Mouse (Mus musculus): ENCODE data around the gene Lrguk. TPM values are rescaled to one million over a fixed set of nuclear protein-coding genes. Genes with fewer than 3 reads are reported as not detected.

Gene Lrguk
- total RNA-seq, 2 experiments from 2014 or later, result 0.05 TPM; not detected in 1

DNA sequence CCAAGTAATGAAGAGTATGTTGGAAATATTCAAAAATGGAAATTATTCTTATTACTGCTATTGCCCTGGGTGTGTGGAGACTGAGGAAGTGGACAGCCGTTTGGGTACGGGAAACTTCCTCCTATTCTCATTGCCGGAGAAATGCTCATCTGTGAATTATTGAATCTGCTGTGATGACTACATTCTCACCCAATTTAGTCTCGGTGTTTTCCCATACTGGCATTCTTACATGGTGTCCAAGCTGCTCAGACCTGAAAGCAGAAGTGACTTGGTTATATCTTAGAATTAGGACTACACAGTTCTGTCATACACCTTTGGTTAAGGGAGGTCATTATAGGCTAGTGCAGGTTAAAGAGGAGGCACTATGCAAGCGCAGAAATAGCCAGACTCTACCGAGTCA lies 30.5 kb downstream of the Lrguk start:
- DNase-seq (ENCODE audit: low spot score), result no peak

DNA sequence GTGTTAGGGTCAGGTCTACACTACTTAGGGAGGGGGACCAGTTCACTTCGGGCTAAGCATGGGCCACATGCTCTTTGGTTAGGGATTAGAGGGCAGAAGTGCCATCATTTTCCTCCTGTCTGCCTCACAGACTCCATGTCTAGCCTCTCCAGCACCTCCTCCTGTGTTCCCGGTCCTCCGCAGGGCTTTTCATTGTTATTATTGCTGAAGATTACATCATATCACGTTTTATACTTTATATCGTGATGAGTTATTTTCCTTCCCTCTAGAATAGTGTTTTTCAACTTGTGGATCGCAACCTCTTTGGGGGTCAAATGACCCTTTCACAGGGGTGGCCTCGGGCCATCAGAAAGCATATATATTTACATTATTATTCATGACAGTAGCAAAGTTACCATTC lies 37.5 kb downstream of the Lrguk start:
- DNase-seq (ENCODE audit: low spot score), result no peak

DNA sequence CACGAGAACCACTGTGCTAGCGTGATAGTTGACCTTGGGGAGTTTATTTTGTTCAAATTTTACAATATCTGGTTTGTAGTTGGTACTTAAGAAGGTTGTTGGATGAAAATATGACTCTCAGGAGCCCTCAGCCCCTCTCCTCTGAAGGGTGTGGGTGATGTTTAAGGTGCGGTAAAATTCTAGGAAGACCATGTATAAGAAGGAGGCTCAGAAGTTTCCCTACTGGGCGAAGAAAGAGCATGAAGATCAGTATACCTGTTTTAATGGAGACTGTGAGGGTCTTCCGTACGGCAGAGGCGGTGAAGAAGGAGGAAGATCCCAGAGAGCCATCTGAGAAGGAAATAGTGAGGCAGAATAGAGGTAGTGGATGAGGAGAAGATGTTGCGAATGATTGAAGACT lies 38.0 kb downstream of the Lrguk start:
- DNase-seq (ENCODE audit: low spot score), result no peak

DNA sequence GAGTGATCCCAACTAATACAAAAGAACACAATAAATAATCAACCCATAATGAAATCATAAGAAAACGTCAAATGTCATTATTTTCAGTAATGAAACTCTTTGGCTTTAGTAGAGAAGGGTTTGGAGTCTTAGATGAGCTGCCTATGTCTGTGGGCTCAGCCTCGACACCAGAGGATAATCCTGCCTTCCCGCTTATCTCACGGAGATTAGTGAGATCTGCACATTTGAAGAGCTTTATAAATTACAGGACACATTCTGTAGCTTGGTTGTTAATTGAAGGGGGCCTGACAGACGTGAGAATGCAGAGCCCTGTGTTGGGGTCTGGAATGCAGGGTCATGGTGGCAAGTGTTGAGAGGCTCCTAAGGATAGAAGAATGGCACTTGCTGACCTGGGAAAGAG lies 42.7 kb downstream of the Lrguk start:
- DNase-seq (ENCODE audit: low spot score), result no peak

DNA sequence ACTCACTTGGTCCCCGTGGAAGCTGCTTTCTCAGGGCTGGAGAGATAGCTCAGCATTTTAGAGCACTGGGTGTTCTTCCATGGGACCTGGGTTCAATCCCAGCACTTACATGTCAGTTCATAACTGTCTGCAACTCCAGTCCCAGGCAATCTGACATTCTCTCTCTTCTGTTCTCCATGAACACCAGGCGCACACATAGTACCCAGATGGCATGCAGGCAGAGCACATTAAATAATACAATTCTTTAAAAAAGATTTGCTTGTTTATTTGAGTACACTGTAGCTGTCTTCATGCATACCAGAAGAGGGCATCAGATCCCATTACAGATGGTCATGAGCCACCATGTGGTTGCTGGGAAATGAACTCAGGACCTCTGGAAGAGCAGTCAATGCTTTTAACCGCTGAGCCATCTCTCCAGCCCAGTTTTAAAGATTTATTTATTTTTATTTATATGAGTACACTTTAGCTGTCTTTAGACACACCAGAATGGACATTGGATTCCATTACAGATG lies 44.7 kb downstream of the Lrguk start:
- DNase-seq (ENCODE audit: low spot score), result no peak

DNA sequence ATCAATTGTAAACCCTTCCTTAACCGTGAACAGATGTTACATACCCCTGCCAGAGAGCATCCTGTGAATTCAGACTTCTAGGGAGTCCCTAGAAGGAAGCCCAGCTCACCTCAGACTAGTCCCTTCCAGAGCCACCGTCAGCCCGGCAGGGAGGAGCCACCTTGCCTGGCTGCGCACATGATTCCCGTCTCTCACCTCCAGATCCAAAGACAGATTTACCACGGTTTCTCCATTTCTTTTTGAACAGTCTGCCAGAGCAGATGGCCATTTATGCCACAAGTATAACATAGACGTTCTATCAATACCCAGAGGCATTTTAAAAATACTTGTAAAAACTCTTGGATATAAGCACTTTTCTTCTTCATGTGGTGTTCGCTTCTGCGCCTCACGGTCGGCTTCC lies 46.3 kb downstream of the Lrguk start:
- no peak for DNase-seq (ENCODE audit: low spot score)

DNA sequence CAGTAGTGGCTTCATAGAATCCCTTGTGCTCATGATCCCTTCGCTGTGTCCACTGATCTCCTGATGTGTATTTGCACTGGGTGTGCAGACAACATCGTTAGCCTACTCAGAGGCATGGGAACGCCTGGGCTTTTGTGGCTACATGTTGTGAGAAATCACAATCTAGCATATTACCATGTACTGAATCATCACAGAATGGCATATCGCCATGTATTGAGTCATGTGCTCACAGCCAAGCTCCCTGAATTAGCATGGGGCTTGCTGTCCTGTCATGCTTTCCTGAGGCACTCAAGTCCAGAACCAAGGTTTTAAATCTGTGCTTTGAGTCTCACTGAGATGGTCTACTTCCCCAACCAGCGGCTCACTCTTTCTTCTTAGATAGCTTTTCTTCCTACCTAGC lies 54.2 kb downstream of the Lrguk start:
- DNase-seq (ENCODE audit: low spot score), result no peak

DNA sequence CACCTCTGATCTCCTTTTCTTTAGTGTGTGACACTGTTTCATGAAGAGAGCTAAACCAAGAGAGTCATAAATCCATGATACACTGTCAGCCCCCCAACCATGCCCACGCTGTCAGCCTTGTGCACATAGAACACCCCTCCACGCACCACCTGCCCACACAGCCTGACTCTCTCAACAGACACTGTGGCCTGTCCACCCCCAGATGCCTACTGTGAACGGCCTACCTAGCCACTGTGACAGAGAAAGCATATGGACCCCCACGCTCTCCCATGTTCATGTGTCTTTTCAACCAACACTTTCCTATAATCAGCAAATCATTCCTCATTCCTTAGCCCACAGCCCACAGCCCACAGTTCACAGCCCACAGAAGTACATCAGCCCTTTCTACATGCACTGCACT lies 58.5 kb downstream of the Lrguk start:
- DNase-seq (ENCODE audit: low spot score), result no peak

DNA sequence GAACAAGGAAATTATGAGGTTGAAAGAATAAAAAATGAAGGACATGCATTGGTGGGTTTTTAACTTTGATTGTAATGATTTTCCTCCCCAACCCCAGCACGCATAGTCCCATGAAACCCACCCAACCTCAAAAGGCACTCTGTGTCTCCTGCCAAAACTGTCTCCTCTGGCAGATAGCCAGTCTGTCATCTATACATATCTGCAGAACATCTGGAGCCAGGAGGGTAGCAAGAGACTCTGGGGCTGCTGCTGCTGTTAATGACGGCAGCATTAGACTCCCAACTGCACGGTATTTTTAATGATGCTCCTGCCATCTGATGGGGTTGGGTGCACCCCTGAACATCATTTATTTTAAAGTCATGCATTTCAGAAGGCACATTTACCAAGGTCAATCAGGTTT lies 59.7 kb downstream of the Lrguk start:
- no peak for DNase-seq (ENCODE audit: low spot score)

DNA sequence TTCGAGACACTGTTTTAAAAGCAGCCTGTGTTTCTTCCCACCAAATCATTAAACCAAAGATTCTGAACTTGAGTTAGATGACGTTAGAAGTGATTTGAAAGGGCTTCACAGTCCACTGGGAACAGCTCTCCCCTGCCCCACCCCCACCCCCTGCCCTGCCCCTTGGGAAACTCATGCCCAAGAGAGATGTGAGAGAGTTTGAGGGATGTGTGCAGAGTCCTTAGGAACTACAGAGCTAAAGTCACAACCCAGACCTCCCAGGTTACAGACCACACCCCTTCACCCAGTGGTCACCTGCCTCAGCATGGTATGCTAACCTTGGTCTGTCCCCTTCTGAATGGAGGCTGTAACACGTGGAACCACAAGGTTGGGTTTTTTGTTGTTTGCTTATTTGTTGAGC lies 62.3 kb downstream of the Lrguk start:
- no peak for DNase-seq (ENCODE audit: low spot score)

DNA sequence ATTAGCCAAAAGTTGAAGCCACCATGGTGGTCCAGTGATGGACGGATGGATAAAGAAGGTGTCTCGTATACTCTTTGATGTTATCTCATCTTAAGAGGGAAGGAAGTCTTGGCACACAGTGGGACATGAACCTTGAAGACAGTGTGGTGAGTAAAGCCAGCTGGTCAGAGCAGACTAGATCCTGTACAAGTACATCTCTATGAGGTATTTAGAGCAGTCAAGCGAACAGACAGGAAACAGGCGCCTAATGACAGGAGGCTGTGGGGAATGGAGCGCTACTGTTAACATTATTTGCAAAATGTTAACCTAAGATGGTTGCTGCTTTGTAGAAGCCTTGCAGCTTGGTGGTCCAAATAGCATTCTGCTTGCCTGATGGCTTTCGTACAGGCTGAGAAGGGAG lies 67.0 kb downstream of the Lrguk start:
- DNase-seq (ENCODE audit: low spot score), result no peak

DNA sequence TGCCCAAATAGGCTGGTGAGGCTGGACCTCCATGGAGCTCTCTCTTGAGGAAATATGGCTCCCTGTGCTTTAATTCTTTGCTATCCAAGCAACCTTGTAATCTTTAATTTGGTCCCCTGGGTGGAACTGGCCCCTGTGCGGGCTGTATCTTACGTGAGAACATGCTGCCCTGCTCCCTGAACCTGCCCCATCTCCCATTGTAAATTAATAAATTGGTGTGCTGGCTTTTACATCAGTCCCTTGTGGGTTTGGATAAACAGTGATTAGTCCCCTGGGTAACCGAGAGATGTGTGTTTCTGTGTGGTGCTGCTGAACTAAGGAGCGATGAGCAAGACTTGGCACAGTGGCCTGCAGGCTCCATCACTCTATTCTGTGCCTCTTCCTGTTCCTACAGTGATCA lies 67.7 kb downstream of the Lrguk start:
- DNase-seq (ENCODE audit: low spot score), result no peak

DNA sequence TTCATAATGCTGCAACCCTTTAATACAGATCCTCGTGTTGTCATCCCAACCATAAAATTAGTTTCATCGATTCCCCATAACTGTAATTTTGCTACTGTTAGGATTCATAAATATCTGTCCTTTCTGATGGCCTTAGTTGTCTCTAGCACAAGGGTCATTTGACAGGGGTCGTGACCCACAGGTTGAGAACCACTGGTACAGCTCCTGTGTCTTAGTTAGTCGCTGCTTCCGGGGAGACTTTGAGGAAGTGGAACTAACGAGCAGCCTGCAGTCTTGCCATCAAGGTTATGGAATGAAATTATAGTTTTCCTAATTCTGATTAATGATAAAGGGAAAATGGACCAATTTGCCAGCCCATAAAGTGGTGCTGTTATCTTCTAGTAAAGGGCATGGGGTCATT lies 70.5 kb downstream of the Lrguk start:
- no peak for DNase-seq (ENCODE audit: low spot score)

DNA sequence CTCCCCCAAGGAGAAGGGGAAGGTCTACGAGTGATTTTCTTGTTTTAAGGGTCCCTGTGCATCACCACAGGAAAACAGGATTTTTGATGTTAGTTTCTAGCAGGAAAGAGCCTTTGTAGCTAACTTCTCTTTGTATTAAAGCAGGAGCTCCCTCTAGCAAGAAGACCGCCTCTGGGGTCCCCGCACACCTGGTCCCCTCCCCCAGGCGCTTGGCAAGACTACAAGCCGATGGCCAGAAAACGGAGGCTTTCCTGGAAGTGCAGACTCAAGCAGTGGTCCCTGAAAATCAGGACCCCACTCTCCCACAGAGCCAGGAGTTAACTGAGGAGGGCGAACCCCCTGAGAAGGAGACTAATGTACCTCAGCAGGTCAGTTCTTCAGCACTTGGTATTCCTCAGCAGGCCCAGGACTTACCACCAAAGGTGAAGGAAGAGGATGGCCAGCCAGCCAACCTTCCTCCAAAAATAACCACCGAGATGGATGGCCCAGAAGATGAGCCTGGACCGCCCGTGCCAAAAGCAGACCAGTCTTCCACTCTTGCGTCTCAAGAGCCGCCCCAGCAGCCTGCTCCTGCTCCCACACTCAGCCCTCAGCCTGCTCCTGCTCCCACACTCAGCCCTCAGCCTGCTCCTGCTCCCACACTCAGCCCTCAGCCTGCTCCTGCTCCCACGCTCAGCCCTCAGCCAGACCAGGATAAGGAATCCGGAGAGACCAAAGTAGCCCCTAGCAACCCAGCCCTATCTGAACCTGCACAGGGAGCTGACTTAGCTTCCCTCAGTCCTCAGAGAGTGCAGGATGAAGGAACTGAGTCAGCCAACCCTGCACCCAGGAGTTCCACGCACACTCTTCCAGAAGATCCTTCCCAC lies 72.5 kb downstream of the Lrguk start:
- DNase-seq (ENCODE audit: low spot score), result no peak

DNA sequence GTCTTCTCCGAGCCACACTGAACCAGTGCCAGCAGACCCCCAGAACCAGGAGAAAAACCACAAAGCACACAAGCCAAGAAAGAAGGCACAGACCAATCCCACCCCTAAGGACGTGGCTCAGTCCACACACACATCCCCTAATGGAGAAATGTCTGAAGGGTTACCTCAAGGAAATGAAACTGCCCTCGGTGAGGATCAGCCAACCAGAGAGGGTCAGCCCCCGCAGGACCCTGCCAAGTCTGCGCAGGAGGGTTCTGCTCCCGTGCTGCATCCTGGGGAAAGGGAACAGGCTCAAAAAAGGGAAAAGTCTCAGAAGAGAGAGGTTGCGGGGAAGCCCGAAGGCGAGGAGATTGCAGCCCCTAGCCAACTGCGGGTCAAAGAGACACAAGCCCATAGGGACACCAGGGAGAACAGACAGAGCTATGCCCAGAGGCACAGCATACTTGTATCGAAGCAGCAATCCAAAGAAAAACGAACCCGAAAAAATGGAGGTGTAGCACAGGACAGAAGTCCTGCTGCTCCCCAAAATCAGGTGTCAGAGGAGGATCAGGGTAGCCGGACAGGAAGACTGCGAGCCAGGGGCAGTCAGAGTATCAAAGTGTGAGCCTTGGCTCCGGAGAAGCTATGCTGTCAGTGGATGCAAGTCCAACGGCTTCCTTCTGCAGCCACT lies 74.1 kb downstream of the Lrguk start:
- no peak for DNase-seq (ENCODE audit: low spot score)

DNA sequence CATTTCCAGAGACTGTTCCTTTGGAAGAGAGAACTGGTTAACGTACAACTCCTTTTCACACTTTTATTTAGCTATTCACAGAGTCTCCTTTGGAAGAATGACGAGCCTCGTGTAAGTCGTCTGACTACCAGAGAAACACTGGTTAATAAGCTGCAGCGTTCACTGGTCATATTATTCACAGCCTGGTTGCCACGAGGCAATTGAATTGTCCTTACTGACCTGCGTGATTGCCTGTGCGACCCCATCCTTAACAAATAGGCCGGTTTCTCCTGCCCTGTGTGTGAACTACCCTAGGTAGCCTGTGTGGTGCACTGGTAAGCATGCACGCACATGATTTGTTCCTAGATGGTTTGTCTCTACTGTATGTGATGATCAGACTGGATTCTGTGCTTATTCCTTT lies 81.3 kb downstream of the Lrguk start:
- no peak for DNase-seq (ENCODE audit: low spot score)

DNA sequence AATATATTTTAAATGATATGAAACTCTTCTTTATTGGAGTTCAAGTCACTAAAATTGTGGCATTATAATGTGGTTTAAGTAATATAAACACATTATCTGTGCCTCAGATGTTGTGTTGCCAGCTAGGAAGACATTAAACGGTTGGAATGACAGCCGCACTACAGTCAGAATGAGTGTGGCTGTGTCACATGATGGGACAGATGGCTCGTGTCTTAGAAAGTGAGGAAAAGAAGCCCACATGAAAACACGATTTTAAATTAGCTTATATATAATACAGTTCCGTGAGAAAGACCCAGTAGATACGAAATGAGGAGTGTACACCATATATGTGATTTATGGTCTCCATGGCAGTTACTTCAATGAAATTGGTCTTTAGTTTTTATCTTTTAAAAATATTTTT lies 82.2 kb downstream of the Lrguk start:
- DNase-seq (ENCODE audit: low spot score), result no peak

DNA sequence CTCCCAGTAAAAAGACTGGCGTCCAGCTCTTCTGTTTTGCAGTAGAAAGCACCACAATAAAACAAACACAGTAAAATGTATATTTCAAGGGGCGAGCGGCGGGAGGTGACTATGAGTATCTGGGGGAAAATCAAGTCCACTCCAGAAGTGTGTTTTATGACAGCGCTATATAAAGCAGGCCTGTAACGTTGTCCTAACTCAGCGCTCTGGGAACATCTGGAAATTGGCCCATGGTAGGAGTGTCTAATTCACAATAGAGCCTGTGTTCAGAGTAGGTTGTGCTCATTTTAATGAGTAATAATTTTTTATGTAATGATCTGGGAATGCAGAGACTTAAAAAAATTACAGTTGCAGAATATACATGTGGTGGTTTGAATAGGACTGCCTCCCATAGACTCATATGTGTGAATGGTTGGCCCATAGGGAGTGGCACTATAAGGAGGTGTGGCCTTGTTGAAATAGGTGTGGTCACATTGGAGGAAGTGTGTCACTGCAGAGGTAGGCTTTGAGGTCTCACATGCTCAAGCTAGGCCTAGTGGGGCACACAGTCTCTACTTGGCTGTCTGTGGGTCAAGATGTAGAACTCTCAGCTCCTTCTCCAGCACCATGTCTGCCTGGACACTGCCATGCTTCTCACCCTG lies 87.7 kb downstream of the Lrguk start:
- DNase-seq (ENCODE audit: low spot score), result no peak

DNA sequence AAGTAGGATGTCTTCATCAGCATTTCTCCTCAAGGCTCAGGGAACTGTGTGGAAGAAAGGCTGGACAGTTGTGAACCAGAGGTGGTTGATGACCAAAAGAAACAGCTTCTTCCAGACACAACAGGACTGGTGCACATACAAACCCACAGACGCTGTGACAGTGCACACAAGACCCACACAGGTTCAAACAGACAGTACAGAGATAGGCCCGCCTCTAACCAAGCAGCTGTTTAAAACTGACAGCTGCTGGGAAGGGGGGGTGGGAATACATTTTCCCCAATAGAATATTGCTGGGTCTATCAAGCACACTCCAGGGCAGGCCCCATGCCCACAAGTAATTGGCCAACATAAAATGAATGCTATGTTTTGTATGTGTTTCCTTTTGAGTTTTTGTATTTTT lies 95.2 kb downstream of the Lrguk start:
- no peak for DNase-seq (ENCODE audit: low spot score)

DNA sequence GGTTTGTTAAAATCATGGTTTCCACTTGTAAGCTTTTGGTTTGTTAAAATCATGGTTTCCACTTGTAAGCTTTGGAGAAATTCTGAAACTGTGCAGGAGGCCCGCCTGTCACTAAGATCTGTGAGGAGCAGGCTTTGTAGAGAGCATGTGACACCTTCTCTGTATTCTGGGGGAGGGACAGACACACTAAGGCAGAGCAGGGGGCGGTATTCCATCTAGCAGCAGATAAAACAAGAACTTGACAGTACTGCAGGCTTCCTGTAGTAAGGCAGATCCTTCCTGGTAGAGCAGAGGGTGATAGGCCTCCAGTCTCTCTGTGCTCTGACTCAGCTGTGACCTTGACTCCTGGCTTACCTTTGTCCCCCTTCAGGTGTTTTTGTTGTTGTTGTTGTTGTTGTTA lies 100.0 kb downstream of the Lrguk start:
- no peak for DNase-seq (ENCODE audit: low spot score)

DNA sequence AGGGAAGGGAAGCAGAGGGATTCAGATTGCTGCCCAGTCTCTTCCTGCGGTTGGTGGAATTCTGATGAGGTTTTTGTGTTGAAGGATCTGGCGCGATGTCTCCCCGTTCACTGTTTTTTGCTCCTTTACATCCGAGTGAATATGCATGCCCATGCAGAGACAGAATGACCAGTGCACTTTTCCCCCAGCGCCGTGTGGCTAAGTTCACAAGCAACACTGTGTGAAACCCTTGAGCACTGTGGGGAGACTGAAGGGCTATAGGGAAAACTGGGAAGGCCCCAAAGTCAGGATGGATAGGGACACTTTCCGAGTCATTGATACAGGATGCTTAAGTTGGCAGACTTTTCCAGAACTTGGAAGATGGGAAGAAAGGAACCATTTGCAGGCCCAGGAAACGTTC lies 103.1 kb downstream of the Lrguk start:
- DNase-seq (ENCODE audit: low spot score), result no peak

DNA sequence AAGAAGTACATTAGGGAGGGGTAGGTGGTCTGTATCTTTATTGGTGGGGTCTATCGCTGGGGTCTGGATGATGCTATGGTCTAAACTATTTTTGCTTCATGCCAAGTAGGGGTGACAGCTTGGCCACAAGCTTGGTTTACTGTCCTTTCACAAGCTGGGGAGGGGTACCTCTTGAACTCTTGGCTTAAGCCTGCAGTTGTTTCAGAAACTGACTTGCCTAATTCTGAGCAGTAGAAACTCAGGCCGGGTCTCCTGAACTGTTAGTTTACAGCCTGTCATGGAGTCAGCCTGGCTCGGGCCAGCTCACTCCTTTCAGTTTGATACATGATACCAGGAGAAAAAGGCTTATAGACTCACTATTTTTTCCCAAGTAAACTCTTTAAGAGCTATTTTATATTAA lies 109.1 kb downstream of the Lrguk start:
- DNase-seq (ENCODE audit: low spot score), result no peak

DNA sequence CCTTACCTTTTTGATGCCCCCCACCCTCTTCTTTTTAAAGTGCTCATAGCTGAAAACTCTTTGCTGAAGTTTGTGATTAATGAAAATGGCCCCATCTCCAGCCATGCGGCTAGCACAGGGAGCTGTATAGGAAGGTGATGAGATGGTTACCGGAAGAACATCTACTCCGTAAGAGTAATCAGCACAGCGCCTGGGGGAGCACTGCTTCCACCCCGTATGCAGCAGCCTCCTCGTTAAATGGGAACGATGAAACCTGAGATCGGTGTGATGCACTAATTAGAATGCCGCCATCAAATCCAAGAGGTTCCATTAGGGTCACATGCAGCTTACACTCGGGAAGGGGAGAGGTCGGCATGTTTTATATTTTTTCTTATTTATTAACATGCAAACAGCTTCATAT lies 113.7 kb downstream of the Lrguk start:
- DNase-seq (ENCODE audit: low spot score), result no peak

All from gastrocnemius, adult 18-20 months (tissue).